Mouse (Mus musculus): Measurements from ENCODE around the gene Hist1h2bn.

Gene Hist1h2bn

DNA sequence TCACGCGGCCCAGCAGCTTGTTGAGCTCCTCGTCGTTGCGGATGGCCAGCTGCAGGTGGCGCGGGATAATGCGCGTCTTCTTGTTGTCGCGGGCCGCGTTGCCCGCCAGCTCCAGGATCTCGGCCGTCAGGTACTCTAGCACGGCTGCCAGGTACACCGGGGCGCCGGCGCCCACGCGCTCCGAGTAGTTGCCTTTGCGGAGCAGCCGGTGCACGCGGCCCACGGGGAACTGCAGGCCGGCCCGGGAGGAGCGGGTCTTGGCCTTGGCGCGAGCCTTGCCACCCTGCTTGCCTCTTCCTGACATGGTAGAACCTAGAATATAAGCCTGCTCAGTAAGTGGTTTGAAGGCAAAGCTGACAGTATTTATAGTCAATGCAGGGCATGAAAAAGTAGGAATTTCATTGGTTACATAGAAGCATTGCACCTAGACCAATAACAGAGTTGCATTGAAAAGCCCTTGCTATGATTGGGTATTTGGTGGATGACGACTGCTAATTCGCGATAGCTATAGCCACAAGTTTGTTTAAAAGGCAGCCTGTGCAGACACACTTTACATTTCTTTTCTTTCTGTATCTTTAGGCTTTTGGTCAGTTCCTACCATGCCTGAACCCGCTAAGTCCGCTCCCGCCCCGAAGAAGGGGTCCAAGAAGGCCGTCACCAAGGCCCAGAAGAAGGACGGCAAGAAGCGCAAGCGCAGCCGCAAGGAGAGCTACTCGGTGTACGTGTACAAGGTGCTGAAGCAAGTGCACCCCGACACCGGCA, at the start of gene Hist1h2bn, which contains the start of gene Hist1h2ak:
Gene Hist1h2bn (plus strand): TSS at position 600 of the 762 bp plus-strand sequence.
Gene Hist1h2ak (minus strand): TSS at position 304 of the 762 bp plus-strand sequence.
- DNase-seq: peak; percentile 71

DNA sequence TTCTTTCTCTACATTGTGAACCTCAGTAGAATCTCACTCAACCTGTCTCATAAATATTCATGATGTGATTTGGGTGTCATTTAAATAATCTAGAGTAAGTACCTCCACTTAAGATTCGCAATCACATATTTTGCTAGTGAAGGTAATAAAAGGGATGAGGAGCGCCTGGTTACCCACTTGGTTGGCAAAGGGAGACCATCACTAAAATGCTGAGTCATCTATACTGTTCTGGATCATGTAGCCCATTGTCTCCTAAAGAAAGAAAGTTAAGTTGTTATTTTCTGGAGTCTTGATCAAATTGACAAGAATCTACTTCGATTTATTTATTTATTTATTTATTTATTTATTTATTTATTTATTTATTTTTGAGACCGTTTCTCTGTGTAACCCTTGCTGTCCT, 47.3 kb upstream of the Hist1h2bn start:
- DNase-seq: no peak

DNA sequence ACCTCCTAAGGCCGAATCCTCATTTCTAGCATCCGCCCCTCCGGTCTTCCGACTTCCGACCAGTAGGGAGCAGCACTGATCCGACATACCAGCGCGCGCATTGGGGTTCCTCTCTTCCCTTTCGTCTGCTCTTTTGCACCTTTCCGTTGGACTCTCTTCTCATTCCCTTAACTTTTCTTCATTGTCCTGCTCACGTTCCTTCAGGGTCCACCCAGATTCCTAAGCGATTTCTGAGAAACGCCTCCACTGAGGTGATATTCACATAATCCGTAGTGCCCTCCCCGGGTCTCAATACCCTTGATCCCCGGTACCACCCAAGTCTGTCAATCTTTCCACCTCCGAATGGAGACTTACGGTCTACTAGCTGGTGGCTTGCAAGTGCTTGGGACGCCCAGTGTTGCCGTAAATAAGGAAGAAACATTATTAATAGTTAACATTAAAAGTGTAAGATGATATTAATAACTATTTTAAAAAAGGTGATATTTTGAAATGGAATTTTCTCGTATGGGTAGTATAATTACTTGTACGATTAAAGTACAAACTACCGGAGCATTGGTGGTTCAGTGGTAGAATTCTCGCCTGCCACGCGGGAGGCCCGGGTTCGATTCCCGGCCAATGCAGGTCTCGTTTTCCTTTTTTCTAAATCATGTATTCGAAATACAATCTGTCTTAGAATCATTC, 43.8 kb upstream of the Hist1h2bn start:
- DNase-seq: peak; percentile 94

DNA sequence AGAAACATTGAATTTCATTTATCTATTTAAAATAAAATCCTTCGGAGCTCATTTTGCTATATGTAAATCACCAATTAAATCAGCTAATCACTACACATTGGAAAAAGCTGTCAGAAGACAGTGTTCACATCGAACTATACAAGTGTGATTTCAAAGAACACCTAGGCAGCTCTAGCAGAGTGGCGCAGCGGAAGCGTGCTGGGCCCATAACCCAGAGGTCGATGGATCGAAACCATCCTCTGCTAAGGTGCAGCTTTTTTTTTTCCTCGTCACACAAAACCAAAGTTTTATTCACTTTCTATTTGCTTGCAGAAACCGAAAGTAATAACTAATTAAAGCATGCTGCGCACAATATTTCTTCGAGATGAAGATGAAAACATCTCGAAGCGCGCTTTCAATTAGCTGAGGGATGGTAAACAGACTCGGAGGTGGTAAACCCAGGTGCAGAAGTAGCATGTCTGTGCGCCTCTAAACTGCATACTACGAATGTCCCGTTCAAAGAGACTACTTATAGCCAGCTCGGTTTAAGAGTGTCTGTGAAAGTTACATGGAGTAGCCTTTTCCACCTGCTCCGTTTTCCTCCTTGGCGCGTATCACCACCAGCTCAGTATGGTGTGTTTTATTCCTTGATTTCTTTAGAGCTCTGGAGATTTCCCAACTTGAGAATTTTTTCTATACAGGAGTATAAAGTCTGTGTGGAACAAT, 43.0 kb upstream of the Hist1h2bn start:
- DNase-seq: peak; percentile 85

DNA sequence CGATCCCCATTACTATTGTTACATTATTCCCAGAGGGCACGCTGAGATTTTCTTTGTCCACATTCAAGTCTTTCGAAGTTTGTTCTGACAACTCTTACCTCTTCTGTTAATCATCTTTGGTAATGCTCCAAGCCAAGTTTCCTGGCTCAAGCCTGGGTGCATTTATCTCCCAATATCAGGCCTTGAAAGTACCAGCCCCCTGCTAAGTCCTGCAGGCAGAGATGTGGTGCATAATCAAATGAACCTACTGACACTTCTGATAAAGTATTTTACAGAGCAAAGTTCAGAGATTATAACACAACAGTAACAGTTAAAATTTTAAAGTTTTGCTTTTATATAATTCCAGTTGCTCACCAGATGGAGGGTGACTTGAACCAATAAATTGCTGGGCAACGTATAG, 42.2 kb upstream of the Hist1h2bn start:
- DNase-seq: no peak

DNA sequence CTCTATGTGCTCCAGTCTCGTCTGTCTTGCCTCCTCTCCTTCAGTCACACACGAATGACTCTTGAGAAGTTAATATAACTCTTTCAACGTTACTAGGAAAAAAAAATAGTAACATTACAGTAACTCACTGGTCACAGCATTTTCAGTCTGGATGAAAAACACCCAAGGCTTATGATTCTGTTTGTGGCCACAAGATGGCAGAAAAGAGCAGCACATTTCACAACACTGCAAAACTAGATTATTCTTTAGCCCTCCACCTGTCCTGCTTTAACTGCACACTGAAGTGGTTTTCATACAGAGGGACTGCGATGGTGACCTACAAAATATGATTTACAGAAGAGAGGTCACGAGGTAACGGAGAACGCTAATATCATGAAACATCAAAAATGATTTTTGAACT, 39.2 kb upstream of the Hist1h2bn start:
- peak; percentile 68 for DNase-seq

DNA sequence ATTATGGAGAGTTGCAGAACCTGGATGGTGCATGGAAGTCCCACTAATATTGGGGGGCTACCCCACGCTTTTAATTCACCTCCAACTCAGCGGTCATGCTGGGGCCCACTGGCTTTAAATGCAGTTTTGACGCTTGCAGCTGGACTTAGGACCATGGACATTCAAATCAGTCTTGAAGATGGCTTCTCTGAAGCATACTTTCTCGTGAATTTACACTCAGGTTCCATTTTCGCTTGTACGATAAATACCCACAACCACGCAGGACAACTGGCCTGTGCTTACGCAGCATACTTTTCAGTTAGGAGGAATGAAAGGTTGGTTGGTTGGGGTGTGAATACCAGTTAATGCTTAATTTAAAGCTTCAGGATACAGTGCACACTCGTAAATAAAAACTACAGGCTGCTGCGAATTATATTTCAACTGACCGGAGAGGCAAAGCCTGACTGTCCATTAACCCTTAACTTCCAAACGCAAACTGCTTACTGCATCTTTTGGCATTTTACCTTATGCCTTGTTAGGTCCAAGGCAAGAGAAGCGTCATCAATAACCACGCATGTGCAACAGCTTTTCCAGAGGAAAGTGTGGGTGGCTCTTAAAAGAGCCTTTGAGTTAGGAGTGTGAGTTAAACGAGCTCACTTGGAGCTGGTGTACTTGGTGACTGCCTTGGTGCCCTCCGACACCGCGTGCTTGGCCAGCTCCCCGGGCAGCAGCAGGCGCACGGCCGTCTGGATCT, 38.6 kb upstream of the Hist1h2bn start:
- peak; percentile 36 for DNase-seq

DNA sequence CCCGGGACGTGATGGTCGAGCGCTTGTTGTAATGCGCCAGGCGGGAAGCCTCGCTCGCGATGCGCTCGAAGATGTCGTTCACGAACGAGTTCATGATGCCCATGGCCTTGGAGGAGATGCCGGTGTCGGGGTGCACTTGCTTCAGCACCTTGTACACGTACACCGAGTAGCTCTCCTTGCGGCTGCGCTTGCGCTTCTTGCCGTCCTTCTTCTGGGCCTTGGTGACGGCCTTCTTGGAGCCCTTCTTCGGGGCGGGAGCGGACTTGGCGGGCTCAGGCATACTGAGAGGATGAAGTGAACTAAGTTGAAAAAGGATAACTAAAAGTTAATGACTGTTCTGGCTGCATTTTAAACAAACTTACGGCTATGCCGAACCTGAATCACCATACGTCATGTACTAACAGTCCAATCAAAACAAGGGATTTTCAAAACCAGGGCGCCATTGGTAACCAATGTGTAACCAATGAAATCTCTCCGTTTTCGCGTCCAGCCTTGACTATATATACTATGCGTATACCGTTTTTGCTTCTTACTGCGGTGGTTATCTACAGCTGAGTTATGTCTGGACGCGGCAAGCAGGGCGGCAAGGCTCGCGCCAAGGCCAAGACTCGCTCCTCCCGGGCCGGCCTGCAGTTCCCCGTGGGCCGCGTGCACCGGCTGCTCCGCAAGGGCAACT, 37.9 kb upstream of the Hist1h2bn start, which contains the start of the genes Hist1h2bl and Hist1h2ai:
Gene Hist1h2bl (minus strand): TSS at position 280 of the 676 bp plus-strand sequence.
Gene Hist1h2ai (plus strand): TSS at position 559 of the 676 bp plus-strand sequence.
- peak; percentile 81 for DNase-seq

DNA sequence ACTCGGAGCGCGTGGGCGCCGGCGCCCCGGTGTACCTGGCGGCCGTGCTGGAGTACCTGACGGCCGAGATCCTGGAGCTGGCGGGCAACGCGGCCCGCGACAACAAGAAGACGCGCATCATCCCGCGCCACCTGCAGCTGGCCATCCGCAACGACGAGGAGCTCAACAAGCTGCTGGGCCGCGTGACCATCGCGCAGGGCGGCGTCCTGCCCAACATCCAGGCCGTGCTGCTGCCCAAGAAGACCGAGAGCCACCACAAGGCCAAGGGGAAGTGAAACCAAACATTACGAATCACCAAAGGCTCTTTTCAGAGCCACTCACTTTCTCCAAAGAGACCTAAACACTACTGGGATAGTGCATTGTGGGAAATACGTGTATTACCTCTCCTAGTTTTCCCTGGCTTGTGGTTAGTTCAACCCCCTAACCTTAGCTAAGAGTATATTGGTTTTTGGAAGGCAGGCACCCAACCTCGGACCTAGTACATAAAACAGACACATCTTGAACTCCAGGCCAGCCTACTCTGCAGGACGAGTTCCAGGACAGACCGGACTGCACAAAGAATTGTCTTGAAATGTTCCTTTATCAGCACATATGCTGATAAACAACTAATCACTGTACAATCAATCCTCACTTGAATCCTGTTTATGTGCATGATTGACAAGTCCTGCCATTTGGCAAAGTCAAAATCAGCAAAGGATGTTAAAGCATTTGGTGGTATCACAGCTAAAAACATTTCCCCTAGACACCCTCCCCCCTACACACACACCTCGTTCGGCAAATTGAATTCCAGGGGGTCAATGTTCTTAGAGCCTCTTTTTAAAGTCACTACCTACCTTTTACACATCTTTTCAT, 37.2 kb upstream of the Hist1h2bn start:
- DNase-seq: peak; percentile 34

DNA sequence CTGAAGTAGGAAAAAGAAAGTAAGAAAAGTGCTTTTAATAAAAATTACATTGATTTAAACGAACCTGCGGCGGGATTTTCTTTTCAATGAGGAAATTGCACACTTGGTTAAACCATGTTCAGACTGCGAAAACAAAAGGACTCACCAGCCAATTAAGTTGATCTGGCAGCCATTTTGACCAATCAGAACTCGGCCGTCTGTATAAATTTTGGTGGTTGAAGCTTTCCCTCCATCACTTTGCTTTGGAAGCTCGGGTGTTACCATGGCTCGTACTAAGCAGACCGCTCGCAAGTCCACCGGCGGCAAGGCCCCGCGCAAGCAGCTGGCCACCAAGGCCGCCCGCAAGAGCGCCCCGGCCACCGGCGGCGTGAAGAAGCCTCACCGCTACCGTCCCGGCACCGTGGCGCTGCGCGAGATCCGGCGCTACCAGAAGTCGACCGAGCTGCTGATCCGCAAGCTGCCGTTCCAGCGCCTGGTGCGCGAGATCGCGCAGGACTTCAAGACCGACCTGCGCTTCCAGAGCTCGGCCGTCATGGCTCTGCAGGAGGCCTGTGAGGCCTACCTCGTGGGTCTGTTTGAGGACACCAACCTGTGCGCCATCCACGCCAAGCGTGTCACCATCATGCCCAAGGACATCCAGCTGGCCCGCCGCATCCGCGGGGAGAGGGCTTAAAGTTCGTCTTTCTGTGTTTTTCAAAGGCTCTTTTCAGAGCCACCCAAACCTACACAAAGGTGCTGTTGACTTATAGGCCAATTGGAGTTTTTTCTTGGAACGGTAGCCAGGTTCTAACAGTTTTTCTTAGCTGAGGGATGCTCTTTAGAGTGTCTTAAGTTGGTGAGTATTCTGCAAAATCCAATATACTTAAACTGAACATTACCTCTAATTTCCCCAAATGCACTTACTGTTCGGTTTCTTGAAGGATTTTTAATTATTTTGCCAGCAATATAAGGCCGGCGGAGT, 36.2 kb upstream of the Hist1h2bn start, which contains the start of gene Hist1h3h:
Gene Hist1h3h (plus strand): TSS at position 263 of the 961 bp plus-strand sequence.
- peak; percentile 88 for DNase-seq

DNA sequence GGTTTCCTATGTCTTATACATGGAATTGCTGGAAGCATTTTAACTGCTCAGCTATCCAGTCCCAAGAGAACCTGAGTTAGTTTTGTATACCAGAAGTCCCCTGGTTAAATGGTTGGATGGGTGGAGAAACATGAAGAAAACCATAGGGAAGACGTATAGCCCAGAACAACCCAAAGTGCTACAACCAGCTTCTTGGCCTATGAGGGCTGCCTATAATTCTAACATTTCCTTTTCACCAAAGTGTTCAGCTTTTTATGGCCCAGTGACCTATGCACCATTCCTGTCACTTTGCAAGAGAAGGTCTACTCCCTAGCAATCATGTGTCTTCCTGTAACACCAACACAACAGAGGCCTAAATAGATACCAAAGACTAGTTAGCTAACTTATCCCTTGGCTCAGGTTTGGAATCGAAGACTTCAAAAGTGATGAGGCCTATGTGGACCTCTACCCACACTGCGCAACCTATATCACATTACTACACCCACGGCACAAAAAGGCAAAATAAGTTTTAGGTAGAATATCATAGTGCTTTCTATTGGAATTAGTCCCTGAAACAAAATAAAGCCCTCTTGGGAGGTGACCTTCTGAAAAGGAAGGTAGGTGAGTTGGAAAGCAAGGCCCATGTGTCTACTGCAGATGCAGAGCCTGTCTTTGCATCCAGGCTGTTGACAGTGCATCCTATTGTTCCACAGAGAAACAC, 35.4 kb upstream of the Hist1h2bn start:
- DNase-seq: no peak

DNA sequence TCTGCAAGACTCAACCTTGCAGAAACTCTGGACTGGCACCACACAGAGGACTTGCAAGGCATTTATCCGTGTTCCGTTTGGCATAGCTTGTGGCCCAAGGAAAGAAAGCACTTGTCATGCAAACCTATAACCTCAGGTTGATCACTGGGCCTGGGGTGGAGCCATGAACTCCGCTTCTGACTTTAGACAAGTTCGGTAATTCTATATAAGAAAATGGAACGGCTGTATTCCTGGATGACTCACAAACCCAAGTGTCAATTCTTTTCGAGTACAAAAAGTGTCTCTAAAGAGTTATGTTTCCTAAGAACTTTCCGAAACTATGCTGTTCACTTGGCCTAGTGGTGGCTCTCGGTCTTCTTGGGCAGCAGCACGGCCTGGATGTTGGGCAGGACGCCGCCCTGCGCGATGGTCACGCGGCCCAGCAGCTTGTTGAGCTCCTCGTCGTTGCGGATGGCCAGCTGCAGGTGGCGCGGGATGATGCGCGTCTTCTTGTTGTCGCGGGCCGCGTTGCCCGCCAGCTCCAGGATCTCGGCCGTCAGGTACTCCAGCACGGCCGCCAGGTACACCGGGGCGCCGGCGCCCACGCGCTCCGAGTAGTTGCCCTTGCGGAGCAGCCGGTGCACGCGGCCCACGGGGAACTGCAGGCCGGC, 32.7 kb upstream of the Hist1h2bn start:
- DNase-seq: peak; percentile 33

DNA sequence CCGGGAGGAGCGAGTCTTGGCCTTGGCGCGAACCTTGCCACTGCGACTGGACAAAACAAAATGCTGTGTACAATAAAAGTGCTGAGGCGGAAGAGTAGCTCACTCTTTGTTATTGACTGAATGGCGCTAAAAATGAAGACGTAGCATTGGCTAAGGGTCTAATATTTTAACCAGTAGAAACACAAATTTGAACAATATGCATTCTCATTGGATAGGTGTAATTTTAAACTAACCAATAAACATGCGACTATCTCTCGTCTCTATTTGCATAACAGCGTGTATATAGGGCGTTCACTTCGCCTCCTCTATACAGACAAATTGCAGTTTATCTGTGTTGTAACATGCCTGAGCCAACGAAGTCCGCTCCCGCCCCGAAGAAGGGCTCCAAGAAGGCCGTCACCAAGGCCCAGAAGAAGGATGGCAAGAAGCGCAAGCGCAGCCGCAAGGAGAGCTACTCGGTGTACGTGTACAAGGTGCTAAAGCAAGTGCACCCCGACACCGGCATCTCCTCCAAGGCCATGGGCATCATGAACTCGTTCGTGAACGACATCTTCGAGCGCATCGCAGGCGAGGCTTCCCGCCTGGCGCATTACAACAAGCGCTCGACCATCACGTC, 32.1 kb upstream of the Hist1h2bn start, which contains the start of gene Hist1h2bm:
Gene Hist1h2bm (plus strand): TSS at position 288 of the 616 bp plus-strand sequence.
- DNase-seq: peak; percentile 71

DNA sequence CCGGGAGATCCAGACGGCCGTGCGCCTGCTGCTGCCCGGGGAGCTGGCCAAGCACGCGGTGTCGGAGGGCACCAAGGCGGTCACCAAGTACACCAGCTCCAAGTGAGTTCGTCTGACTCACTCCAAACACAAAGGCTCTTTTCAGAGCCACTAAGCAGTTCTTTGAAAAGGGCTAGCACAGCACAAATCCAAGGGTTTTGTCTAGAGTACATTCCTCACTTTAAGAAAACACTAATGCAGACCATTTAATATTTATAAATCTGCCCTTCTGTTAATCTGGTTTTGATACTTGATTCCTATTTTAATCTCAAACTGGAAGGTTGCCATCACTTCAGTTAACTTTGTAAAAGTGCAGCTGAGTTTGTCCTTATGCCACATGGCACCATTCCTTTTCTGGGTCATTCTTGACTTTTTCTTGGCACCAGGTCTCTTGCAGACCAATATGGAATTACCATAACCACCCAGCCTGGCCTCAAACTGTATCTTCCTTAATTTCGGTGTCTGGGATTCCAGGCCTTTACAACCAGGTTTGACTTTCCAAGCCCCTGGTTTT, 31.5 kb upstream of the Hist1h2bn start:
- DNase-seq: no peak

DNA sequence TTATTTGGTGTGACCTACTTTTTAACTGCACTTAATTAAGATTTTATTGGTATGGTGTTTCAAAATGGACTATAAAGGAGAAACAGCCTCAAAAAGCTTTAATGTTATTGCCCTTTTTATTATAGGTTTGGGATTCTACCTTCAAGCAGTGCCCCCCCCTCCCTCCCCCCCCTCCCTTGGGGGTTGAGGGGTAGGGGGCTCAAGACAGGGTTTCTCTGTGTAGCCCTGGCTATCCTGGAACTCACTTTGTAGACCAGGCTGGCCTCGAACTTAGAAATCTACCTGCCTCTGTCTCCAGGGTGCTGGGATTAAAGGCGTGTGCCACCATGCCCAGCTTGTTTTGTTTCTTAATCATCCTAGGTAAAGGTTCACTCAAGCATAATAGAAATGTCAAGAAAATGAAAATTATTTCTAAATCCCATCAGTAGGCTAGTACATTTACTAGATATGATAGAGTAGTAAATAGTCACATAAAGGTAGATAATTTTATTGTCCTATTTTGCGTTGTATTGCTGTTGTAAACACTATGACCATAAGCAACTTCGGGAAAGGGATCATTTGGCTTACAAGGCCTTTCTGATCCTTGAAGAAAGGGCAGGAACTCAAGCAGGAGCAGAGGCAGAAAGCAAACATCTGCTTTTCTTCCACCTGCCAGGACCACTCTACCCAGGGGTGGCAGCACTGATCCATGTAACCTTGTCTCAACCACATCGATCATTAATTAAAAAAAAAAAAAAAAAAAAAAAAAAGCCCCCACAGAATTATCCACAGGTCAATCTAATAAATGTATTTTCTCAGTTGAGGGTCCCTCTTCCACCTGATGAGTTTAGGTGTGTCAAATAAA, 30.7 kb upstream of the Hist1h2bn start:
- DNase-seq: peak; percentile 63

DNA sequence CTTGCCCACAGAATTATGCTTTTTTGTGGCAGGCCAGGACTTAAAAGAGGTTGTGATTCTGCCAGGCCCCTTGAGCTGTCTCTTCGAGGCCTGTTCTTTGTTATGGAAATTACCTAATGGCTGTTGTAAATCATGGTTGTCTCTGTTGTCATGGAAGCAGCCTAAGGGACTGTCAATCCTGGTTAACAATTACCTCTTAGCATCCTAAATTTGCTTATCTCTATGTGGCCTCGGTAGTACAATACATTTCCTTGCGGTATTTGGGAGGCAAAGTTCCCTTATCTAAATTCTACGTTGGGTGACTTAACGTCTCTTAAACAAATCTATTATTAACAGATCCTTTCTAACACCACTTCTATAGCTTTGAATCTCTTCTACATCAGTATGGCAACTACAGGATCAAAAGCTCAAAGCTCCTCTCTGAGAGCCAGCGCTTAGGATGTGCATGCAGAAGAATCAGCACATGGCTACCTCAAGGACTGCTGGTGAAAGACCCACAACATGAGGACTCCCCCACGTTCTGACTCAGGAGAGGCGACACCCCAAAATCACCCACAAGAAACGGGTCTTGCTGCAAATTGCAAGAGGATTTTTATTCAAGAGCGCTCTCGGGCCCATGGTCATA, 25.9 kb upstream of the Hist1h2bn start:
- DNase-seq: no peak
